Mouse (Mus musculus) Muller cell, postnatal 12 days (primary cell): ENCODE results near the gene Ythdf2.

Source experiments
- DNase-seq: peaks from one replicate; pipeline ENCODE4 v3.0.0-alpha.2; 2015; ENCODE audit errors: inconsistent ontology term

The Ythdf2 gene

GRCm38 (mm10) chr4:132210325-132210724 is 1.8 kb downstream of the Ythdf2 start:
- peak; percentile 33 for DNase-seq

GRCm38 (mm10) chr4:132209299-132209698 is 2.8 kb downstream of the Ythdf2 start:
- DNase-seq, result no peak

GRCm38 (mm10) chr4:132207280-132207679 is 4.8 kb downstream of the Ythdf2 start:
- DNase-seq, result no peak

GRCm38 (mm10) chr4:132198771-132199170 is 13.3 kb downstream of the Ythdf2 start:
- DNase-seq, result no peak

GRCm38 (mm10) chr4:132198285-132198712 is 13.8 kb downstream of the Ythdf2 start:
- no peak for DNase-seq

- DNase-seq, result no peak
These were observed 17.1 kb downstream of the Ythdf2 start for GRCm38 (mm10) chr4:132194975-132195374.

GRCm38 (mm10) chr4:132194373-132194772 is 17.7 kb downstream of the Ythdf2 start:
- no peak for DNase-seq

- DNase-seq, result no peak
These were observed 24.2 kb downstream of the Ythdf2 start for GRCm38 (mm10) chr4:132187826-132188401.

GRCm38 (mm10) chr4:132183162-132183561 is 28.9 kb downstream of the Ythdf2 start:
- DNase-seq, result no peak

- DNase-seq, result no peak
These were observed 30.1 kb downstream of the Ythdf2 start for GRCm38 (mm10) chr4:132181721-132182658.

- DNase-seq, result no peak
These were observed 31.4 kb downstream of the Ythdf2 start for GRCm38 (mm10) chr4:132180710-132181109.

GRCm38 (mm10) chr4:132178630-132179059 is 33.5 kb downstream of the Ythdf2 start:
- peak; percentile 45 for DNase-seq

GRCm38 (mm10) chr4:132176474-132176873 is 35.6 kb downstream of the Ythdf2 start:
- no peak for DNase-seq

GRCm38 (mm10) chr4:132170891-132171290 is 41.2 kb downstream of the Ythdf2 start:
- no peak for DNase-seq

- DNase-seq, result no peak
These were observed 42.3 kb downstream of the Ythdf2 start for GRCm38 (mm10) chr4:132169761-132170160.

- no peak for DNase-seq
These were observed 42.8 kb downstream of the Ythdf2 start for GRCm38 (mm10) chr4:132169271-132169670.

GRCm38 (mm10) chr4:132167436-132167835 is 44.7 kb downstream of the Ythdf2 start:
- no peak for DNase-seq

GRCm38 (mm10) chr4:132166350-132167290 is 45.5 kb downstream of the Ythdf2 start:
- DNase-seq, result no peak

- DNase-seq, result no peak
These were observed 46.4 kb downstream of the Ythdf2 start for GRCm38 (mm10) chr4:132165691-132166090.

GRCm38 (mm10) chr4:132156941-132157622 is 55.0 kb downstream of the Ythdf2 start:
- DNase-seq, result no peak
